Mouse (Mus musculus): ENCODE results near the gene Tmem120b.

DNA sequence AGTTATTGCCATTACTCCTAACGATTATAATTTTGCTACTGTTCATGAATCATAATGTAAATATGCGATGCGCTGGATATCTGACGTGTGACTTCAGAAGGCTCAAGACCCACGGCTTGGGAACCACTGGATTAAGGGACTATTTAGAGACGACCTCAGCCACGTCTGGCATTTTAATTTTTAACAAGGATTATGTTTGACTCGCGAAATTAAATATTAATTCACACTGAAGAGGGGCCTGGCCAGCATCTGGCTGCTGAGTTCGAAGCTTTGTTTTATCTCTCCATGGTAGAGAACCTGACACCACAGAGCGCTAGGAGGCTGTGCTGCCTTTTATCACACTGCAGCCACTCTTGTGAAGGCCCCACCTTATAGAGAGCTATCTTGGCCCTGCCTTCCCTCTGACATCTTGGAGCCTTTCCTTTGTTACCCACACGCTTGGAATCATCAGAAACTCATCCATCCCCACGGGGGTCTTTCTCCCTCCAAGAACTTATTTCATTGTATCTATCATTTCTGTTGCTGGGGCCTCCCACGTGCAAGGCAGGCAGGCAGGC, 24.9 kb downstream of the Tmem120b start:
- no peak for TF ChIP-seq UBTF (IDR thresholded peaks at IDR 0.05; ENCODE audit: borderline replicate concordance, insufficient read depth, low read depth, low read length)
- no peak for TF ChIP-seq BHLHE40 (IDR thresholded peaks at IDR 0.05; ENCODE audit: borderline replicate concordance, low read depth, low read length)
- TF ChIP-seq USF2 (IDR thresholded peaks at IDR 0.05; ENCODE audit: borderline replicate concordance in 1 of 2, insufficient read depth in 1 of 2, low read depth in 1 of 2, low read length in 2 of 2), result no peak
- no peak for TF ChIP-seq JUND (IDR thresholded peaks at IDR 0.05; ENCODE audit: low read depth, low read length)
- no peak for TF ChIP-seq HCFC1 (IDR thresholded peaks at IDR 0.05; ENCODE audit: low read depth, low read length)
- peak; percentile 56; the same call in 1 of the 2 replicates for TF ChIP-seq ETS1 (IDR thresholded peaks at IDR 0.05; ENCODE audit: low read depth, low read length)
- no peak for TF ChIP-seq CTCF (IDR thresholded peaks at IDR 0.05 in 2 of 3, conservative IDR thresholded peaks at IDR 0.05 in 1 of 3; ENCODE audit: control insufficient read depth in 1 of 3, insufficient read depth in 1 of 3, low read depth in 2 of 3, low read length in 3 of 3, poor library complexity in 1 of 3, severe bottlenecking in 1 of 3)
- TF ChIP-seq TCF12 (IDR thresholded peaks at IDR 0.05; ENCODE audit: low read depth, low read length), result peak; percentile 87
- TF ChIP-seq ZMIZ1 (IDR thresholded peaks at IDR 0.05; ENCODE audit: low read depth, low read length), result no peak
